Mouse (Mus musculus) cerebellum, adult 9-11 months (tissue): ENCODE data around the gene Hoxd9.

Source experiments
- DNase-seq: peaks from one replicate; pipeline ENCODE4 v3.0.0; 2022

Hoxd9 gene

GRCm38 (mm10) chr2:74697567-74698121, at the start of gene Hoxd9:
Gene Hoxd9, plus strand, starts transcription at chr2:74697727.
- DNase-seq: no peak

GRCm38 (mm10) chr2:74652996-74653340, 44.6 kb upstream of the Hoxd9 start:
- DNase-seq: no peak

GRCm38 (mm10) chr2:74653781-74654535, 43.6 kb upstream of the Hoxd9 start:
- DNase-seq: no peak

GRCm38 (mm10) chr2:74654743-74655419, 42.6 kb upstream of the Hoxd9 start:
- no peak for DNase-seq

GRCm38 (mm10) chr2:74655420-74655781, 42.1 kb upstream of the Hoxd9 start:
- no peak for DNase-seq

GRCm38 (mm10) chr2:74655821-74656631, 41.5 kb upstream of the Hoxd9 start:
- DNase-seq: no peak

GRCm38 (mm10) chr2:74656632-74657021, 40.9 kb upstream of the Hoxd9 start:
- no peak for DNase-seq

GRCm38 (mm10) chr2:74657251-74658023, 40.1 kb upstream of the Hoxd9 start:
- no peak for DNase-seq

- no peak for DNase-seq
Measured at GRCm38 (mm10) chr2:74658024-74658666, 39.4 kb upstream of the Hoxd9 start.

GRCm38 (mm10) chr2:74658667-74659371, 38.7 kb upstream of the Hoxd9 start:
- DNase-seq: no peak

- DNase-seq: no peak
Measured at GRCm38 (mm10) chr2:74659507-74660005, 38.0 kb upstream of the Hoxd9 start, which contains the start of gene Evx2. Gene Evx2, minus strand, starts transcription at chr2:74659557.

GRCm38 (mm10) chr2:74660421-74661375, 36.8 kb upstream of the Hoxd9 start:
- no peak for DNase-seq

- no peak for DNase-seq
Measured at GRCm38 (mm10) chr2:74661685-74662084, 35.8 kb upstream of the Hoxd9 start.

GRCm38 (mm10) chr2:74663291-74663925, 34.1 kb upstream of the Hoxd9 start:
- no peak for DNase-seq

GRCm38 (mm10) chr2:74666411-74666810, 31.1 kb upstream of the Hoxd9 start:
- no peak for DNase-seq

GRCm38 (mm10) chr2:74667191-74667841, 30.2 kb upstream of the Hoxd9 start:
- DNase-seq: no peak

GRCm38 (mm10) chr2:74667842-74668357, 29.6 kb upstream of the Hoxd9 start, which contains the start of gene Hoxd13:
Gene Hoxd13, plus strand, starts transcription at chr2:74668310.
- no peak for DNase-seq
